Mouse (Mus musculus) layer of hippocampus, postnatal 25 days (tissue): ENCODE results near the gene Prss8. TPM values are rescaled to one million over a fixed set of nuclear protein-coding genes. Genes with fewer than 3 reads are reported as not detected.

Source experiments
- DNase-seq, 2 experiments: peaks; one replicate each; pipeline ENCODE4 v3.0.0; 2022; ENCODE audit warnings: mixed read lengths in 2 of 2, low spot score in 1 of 2; ENCODE audit errors: extremely low spot score in 1 of 2
- total RNA-seq, 2 experiments: library from RNA; stranded (reverse); gene quantifications; 2 replicates each; pipeline ENCODE4 v1.2.3; 2021

Prss8 gene
- total RNA-seq, 2 experiments from 2014 or later, result 0.35 to 0.52 TPM

GRCm38 (mm10) chr7:127930636-127931035, 732 bp upstream of the Prss8 start:
- no peak for DNase-seq

- no peak for DNase-seq
Observed at GRCm38 (mm10) chr7:127928596-127928995, 1.3 kb downstream of the Prss8 start.

- DNase-seq, result no peak
Observed at GRCm38 (mm10) chr7:127927726-127928125, 2.2 kb downstream of the Prss8 start.

- DNase-seq, result no peak
Observed at GRCm38 (mm10) chr7:127926846-127927245, 3.1 kb downstream of the Prss8 start.

- DNase-seq, result no peak
Observed at GRCm38 (mm10) chr7:127926066-127926465, 3.8 kb downstream of the Prss8 start.

- DNase-seq, result no peak
Observed at GRCm38 (mm10) chr7:127925252-127925651, 4.7 kb downstream of the Prss8 start.

GRCm38 (mm10) chr7:127923714-127924113, 6.2 kb downstream of the Prss8 start:
- DNase-seq, result no peak

- DNase-seq, result no peak
Observed at GRCm38 (mm10) chr7:127922451-127923275, 7.2 kb downstream of the Prss8 start.

- DNase-seq, result no peak
Observed at GRCm38 (mm10) chr7:127921516-127921915, 8.4 kb downstream of the Prss8 start.

- no peak for DNase-seq
Observed at GRCm38 (mm10) chr7:127919290-127919689, 10.6 kb downstream of the Prss8 start.

- peak in 1 of 2 experiments; percentile 38 for DNase-seq
Observed at GRCm38 (mm10) chr7:127918203-127918602, 11.7 kb downstream of the Prss8 start.

- DNase-seq, result no peak
Observed at GRCm38 (mm10) chr7:127915293-127915692, 14.6 kb downstream of the Prss8 start.

- DNase-seq, result no peak
Observed at GRCm38 (mm10) chr7:127912938-127913337, 17.0 kb downstream of the Prss8 start.

GRCm38 (mm10) chr7:127912190-127912871, 17.6 kb downstream of the Prss8 start, which contains the start of gene Kat8:
Gene Kat8 (plus strand): TSS chr7:127912516.
- DNase-seq, result peak; percentile 72 to 79

GRCm38 (mm10) chr7:127908656-127909055, 21.2 kb downstream of the Prss8 start:
- no peak for DNase-seq

- DNase-seq, result no peak
Observed at GRCm38 (mm10) chr7:127907939-127908338, 22.0 kb downstream of the Prss8 start.

GRCm38 (mm10) chr7:127903971-127904796, 25.7 kb downstream of the Prss8 start, which contains the start of gene Bckdk:
Gene Bckdk (plus strand): TSS chr7:127904082.
- DNase-seq, result peak; percentile 62 to 72

- no peak for DNase-seq
Observed at GRCm38 (mm10) chr7:127901772-127902171, 28.1 kb downstream of the Prss8 start.

- no peak for DNase-seq
Observed at GRCm38 (mm10) chr7:127899997-127900396, 29.9 kb downstream of the Prss8 start.

- DNase-seq, result no peak
Observed at GRCm38 (mm10) chr7:127898179-127898956, 31.5 kb downstream of the Prss8 start.
